Mouse (Mus musculus): ENCODE measurements around the gene Mex3d. TPM values are rescaled to one million over a fixed set of nuclear protein-coding genes. Genes with fewer than 3 reads are reported as not detected.

The Mex3d gene
- total and polyA plus RNA-seq, 3 experiments, result 15.6 to 18.8 TPM; not detected in 1

GRCm38 (mm10) chr10:80348981-80349380 is 38.5 kb downstream of the Mex3d start:
- H3K4me3 ChIP-seq (ENCODE audit: control insufficient read depth in 1 of 2, insufficient read depth in 1 of 2, low read depth in 2 of 2, low read length in 2 of 2), result no peak overlapping the region
- H3K9ac ChIP-seq (ENCODE audit: control insufficient read depth, low read depth, low read length, poor library complexity, severe bottlenecking), result no peak overlapping the region
- H3K27me3 ChIP-seq (ENCODE audit: control insufficient read depth in 1 of 2, insufficient read depth in 2 of 2, low read length in 2 of 2), result no peaks in the 10 kb centered on the region
- no peaks in the 10 kb centered on the region for H3K9me3 ChIP-seq (replicated peaks; ENCODE audit: insufficient read depth, low read length)
- H3K4me1 ChIP-seq (ENCODE audit: control insufficient read depth in 1 of 2, insufficient read depth in 2 of 2, low read length in 2 of 2), result peaks cover 22 to 33% of the 10 kb centered on the region in 2 experiments
- TF ChIP-seq MYB (IDR thresholded peaks at IDR 0.05; ENCODE audit: low read depth, low read length), result no peak
- no peak for TF ChIP-seq MEF2A (IDR thresholded peaks at IDR 0.05; ENCODE audit: extremely low read depth, insufficient replicate concordance, low read depth, low read length, poor library complexity, severe bottlenecking)
- TF ChIP-seq USF1 (IDR thresholded peaks at IDR 0.05; ENCODE audit: low read depth, low read length), result no peak
- TF ChIP-seq CHD1 (IDR thresholded peaks at IDR 0.05; ENCODE audit: low read depth, low read length), result no peak
- DNase-seq (ENCODE audit: low read depth, low spot score), result no peak
- no peak overlapping the region for H3K27ac ChIP-seq (ENCODE audit: control insufficient read depth, low read depth, low read length)
- H3K79me2 ChIP-seq (ENCODE audit: control insufficient read depth, insufficient read depth, low read length, poor library complexity), result no peaks in the 10 kb centered on the region; the same call in 1 of the 2 replicates
- H3K36me3 ChIP-seq (ENCODE audit: control insufficient read depth in 1 of 2, insufficient read depth in 2 of 2, low read length in 2 of 2), result peaks cover 0 to 23% of the 10 kb centered on the region in 2 experiments; a peak in 2 of 4 replicates

- TF ChIP-seq TBP (IDR thresholded peaks at IDR 0.05; ENCODE audit: low read depth, low read length), result no peak
- TF ChIP-seq POLR2A (IDR thresholded peaks at IDR 0.05; ENCODE audit: control insufficient read depth in 1 of 2, insufficient read depth in 1 of 2, low read depth in 1 of 2, low read length in 2 of 2, poor library complexity in 1 of 2), result peak; percentile 48 to 66; a peak in 2 of 4 replicates
- TF ChIP-seq NRF1 (IDR thresholded peaks at IDR 0.05; ENCODE audit: insufficient read depth, low read depth, low read length, poor library complexity, severe bottlenecking), result no peak
- no peak for TF ChIP-seq CHD2 (IDR thresholded peaks at IDR 0.05; ENCODE audit: low read length)
- TF ChIP-seq ZC3H11A (IDR thresholded peaks at IDR 0.05; ENCODE audit: low read depth, low read length), result peak; percentile 44; the same call in 1 of the 2 replicates
- no peak for TF ChIP-seq E2F4 (IDR thresholded peaks at IDR 0.05; ENCODE audit: borderline replicate concordance, low read depth, low read length)
- TF ChIP-seq CHD1 (IDR thresholded peaks at IDR 0.05; ENCODE audit: low read depth, low read length), result no peak
- TF ChIP-seq BHLHE40 (IDR thresholded peaks at IDR 0.05; ENCODE audit: borderline replicate concordance, low read depth, low read length), result no peak
- TF ChIP-seq POLR2AphosphoS2 (IDR thresholded peaks at IDR 0.05; ENCODE audit: low read length), result no peak
- peak; percentile 66 for TF ChIP-seq SMC3 (IDR thresholded peaks at IDR 0.05; ENCODE audit: low read depth, low read length)
- TF ChIP-seq CTCF (IDR thresholded peaks at IDR 0.05 in 2 of 3, conservative IDR thresholded peaks at IDR 0.05 in 1 of 3; ENCODE audit: control insufficient read depth in 1 of 3, insufficient read depth in 1 of 3, low read depth in 2 of 3, low read length in 3 of 3, poor library complexity in 1 of 3, severe bottlenecking in 1 of 3), result peak; percentile 58 to 95 (median 92); a peak in 5 of 6 replicates
- TF ChIP-seq MEF2A (IDR thresholded peaks at IDR 0.05; ENCODE audit: extremely low read depth, insufficient replicate concordance, low read depth, low read length, poor library complexity, severe bottlenecking), result no peak
- no peak for TF ChIP-seq MYB (IDR thresholded peaks at IDR 0.05; ENCODE audit: low read depth, low read length)
- no peak for TF ChIP-seq NELFE (IDR thresholded peaks at IDR 0.05; ENCODE audit: low read depth, low read length)
- no peak for TF ChIP-seq MAX (IDR thresholded peaks at IDR 0.05; ENCODE audit: low read length)
- no peak for TF ChIP-seq ZMIZ1 (IDR thresholded peaks at IDR 0.05; ENCODE audit: low read depth, low read length)
- TF ChIP-seq GABPA (IDR thresholded peaks at IDR 0.05; ENCODE audit: low read depth, low read length), result no peak
- peak; percentile 50; the same call in 1 of the 2 replicates for TF ChIP-seq SIN3A (IDR thresholded peaks at IDR 0.05; ENCODE audit: low read length)
- TF ChIP-seq TCF12 (IDR thresholded peaks at IDR 0.05; ENCODE audit: low read depth, low read length), result 0 out of 2 replicates have a peak, but pooled peaks have one; percentile 37
- TF ChIP-seq RAD21 (IDR thresholded peaks at IDR 0.05; ENCODE audit: low read depth, low read length), result peak; percentile 76
- TF ChIP-seq HCFC1 (IDR thresholded peaks at IDR 0.05; ENCODE audit: low read depth, low read length), result no peak
- TF ChIP-seq ELF1 (IDR thresholded peaks at IDR 0.05; ENCODE audit: low read depth, low read length), result no peak
- 0 out of 2 replicates have a peak, but pooled peaks have one; percentile 29 for TF ChIP-seq MXI1 (IDR thresholded peaks at IDR 0.05; ENCODE audit: low read depth, low read length)
- no peak for TF ChIP-seq GATA1 (IDR thresholded peaks at IDR 0.05; ENCODE audit: low read depth, low read length)
- TF ChIP-seq MAZ (IDR thresholded peaks at IDR 0.05; ENCODE audit: low read depth, low read length), result 0 out of 2 replicates have a peak, but pooled peaks have one; percentile 45
- no peak for TF ChIP-seq UBTF (IDR thresholded peaks at IDR 0.05; ENCODE audit: borderline replicate concordance, insufficient read depth, low read depth, low read length)
- TF ChIP-seq MAFK (IDR thresholded peaks at IDR 0.05; ENCODE audit: borderline replicate concordance, low read depth, low read length), result no peak
- peak within 1 kb of the TSS; percentile 66 for H3K9ac ChIP-seq (ENCODE audit: control insufficient read depth, low read depth, low read length, poor library complexity, severe bottlenecking)
- H3K36me3 ChIP-seq (ENCODE audit: control insufficient read depth in 1 of 2, insufficient read depth in 2 of 2, low read length in 2 of 2), result peaks cover 0 to 23% of the 10 kb centered on the region in 2 experiments; a peak in 2 of 4 replicates
- peak; percentile 83 for DNase-seq (ENCODE audit: low read depth, low spot score)
- peaks cover 22 to 33% of the 10 kb centered on the region in 2 experiments for H3K4me1 ChIP-seq (ENCODE audit: control insufficient read depth in 1 of 2, insufficient read depth in 2 of 2, low read length in 2 of 2)
- H3K27me3 ChIP-seq (ENCODE audit: control insufficient read depth in 1 of 2, insufficient read depth in 2 of 2, low read length in 2 of 2), result no peaks in the 10 kb centered on the region
- no peaks in the 10 kb centered on the region; the same call in 1 of the 2 replicates for H3K79me2 ChIP-seq (ENCODE audit: control insufficient read depth, insufficient read depth, low read length, poor library complexity)
- H3K4me3 ChIP-seq (ENCODE audit: control insufficient read depth in 1 of 2, insufficient read depth in 1 of 2, low read depth in 2 of 2, low read length in 2 of 2), result peak within 1 kb of the TSS; percentile 78 to 81
- H3K9me3 ChIP-seq (replicated peaks; ENCODE audit: insufficient read depth, low read length), result no peaks in the 10 kb centered on the region
- peak within 1 kb of the TSS; percentile 6; the same call in 1 of the 2 replicates for H3K27ac ChIP-seq (ENCODE audit: control insufficient read depth, low read depth, low read length)
Measured at GRCm38 (mm10) chr10:80348244-80348781, 39.1 kb downstream of the Mex3d start, which contains the start of gene Adamtsl5. Gene Adamtsl5, minus strand, starts transcription at chr10:80348412.
